Mouse (Mus musculus) activated CD4-positive, CD25-positive, alpha-beta regulatory T cell, adult 4 months (primary cell): ENCODE data around the gene Megf8. TPM values are rescaled to one million over a fixed set of nuclear protein-coding genes. Genes with fewer than 3 reads are reported as not detected.
"Not testable (repeated sequence)": the region's sequence is repeated elsewhere in the genome, so short reads cannot be mapped to it uniquely, and the experiment has no call there.

ENCODE experiments used
- ATAC-seq: one replicate; pipeline ENCODE4 v1.8.0; 2017
- polyA plus RNA-seq, 2 experiments: library from polyadenylated mRNA; unstranded; fragments of 100-300 nt; shearing (Covaris generic); gene quantifications; one replicate each; pipeline ENCODE4 v1.2.1; 2017

Gene Megf8
- polyA plus RNA-seq, 2 experiments from 2014 or later, result 0.03 TPM; not detected in 1

- no peak for ATAC-seq
Measured at GRCm38 (mm10) chr7:25384318-25384717, 67.4 kb downstream of the Megf8 start.

DNA sequence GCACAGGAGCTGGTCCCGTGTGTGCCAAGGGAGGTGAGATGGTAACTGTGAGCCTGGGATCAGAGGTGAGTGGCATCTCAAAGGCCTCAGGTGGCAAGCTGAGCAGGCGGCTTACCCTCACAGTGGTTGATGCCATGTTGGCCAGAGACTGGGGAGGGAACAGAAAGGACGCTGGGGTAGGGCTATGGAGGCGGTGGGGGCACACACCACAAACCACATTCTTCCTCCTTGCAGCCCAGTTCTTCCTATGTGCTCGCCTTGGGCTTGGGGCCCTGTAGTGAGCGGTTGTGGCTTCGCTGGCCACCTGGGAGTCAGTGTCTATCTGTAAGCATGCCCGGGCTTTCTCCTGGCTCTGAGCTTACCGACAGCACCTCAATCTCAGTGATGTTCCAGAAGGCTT is 67.9 kb downstream of the Megf8 start:
- no peak for ATAC-seq

- no peak for ATAC-seq
Measured at GRCm38 (mm10) chr7:25385259-25385658, 68.3 kb downstream of the Megf8 start.

- ATAC-seq, result peak; percentile 90
Measured at GRCm38 (mm10) chr7:25385850-25386555, 69.0 kb downstream of the Megf8 start.

- ATAC-seq, result no peak
Measured at GRCm38 (mm10) chr7:25387811-25388440, 71.0 kb downstream of the Megf8 start.

DNA sequence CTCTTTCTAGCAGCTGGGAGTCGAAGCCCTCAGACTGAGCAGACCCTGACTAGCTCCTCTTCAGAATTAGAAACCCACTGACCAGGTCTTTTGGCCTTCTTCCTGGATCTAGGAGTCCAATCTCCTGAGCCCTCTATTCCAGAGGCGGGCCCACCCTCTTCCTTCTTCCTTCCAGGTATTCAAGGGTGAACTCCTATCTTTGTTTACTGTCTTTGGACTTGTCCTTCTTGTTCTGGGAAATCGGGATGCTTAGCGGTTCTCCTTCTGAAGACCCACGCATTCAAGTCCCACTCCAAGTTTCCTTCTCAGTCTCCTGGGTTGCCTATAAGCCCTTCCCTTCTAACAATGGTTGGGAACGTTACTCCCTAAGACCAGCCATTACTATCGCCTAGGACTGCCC is 72.0 kb downstream of the Megf8 start:
- ATAC-seq, result no peak

DNA sequence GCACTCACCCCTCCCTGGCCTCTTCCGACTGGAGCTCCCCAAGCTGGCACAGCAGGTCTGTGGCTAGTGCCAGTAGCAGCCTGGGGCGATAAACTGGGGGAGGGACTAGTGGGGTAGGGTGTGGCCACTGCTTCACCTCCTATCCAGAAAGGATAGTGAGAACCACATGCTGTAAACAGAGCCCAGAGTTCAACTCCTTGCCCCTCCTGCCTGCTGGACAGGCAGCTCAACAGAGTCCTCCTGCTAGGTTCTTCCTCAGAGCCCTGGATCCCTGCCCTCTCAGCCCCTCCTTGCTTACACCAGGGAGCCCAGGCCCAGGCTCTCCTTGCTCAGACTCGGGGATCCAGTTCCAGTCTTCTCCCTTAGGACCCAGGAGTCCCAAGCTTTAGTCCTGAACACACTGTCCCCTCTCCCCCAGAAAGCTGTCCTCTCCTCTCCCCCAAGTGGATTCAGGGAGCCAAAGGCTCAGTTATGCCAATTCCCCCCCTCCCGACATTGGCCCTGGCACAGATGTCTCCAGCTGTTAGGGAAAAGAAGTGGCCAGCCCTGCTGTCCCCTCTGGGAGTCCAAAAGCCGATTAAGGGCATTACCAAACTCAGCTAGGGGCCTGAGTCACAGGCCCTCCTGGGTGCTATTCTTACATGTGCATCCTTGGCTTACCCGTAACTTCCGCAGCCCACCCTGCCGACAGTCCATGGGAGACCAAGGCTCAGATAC is 73.2 kb downstream of the Megf8 start:
- no peak for ATAC-seq

DNA sequence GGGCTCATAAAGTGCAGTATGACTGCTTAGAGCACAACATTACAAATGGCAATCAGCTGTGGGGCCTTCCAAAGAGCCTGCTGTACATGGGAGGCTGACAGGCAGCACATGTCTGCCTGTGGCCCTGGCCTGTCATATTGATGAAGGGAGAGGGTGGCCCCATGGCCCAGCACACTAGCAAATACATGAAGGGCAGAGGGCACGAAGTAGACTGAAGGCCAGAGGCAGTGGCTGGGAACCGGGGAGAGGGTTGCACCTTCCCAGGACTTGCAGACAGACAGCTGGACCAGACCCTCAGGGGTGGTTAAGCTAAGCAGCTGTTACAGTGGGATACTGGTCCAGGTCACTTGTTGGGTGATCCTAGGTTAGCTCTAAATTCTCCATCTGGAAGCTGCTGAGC is 74.0 kb downstream of the Megf8 start:
- no peak for ATAC-seq

GRCm38 (mm10) chr7:25391856-25392453 is 75.0 kb downstream of the Megf8 start:
- ATAC-seq, result no peak

- no peak for ATAC-seq
Measured at GRCm38 (mm10) chr7:25392851-25393250, 75.9 kb downstream of the Megf8 start.

DNA sequence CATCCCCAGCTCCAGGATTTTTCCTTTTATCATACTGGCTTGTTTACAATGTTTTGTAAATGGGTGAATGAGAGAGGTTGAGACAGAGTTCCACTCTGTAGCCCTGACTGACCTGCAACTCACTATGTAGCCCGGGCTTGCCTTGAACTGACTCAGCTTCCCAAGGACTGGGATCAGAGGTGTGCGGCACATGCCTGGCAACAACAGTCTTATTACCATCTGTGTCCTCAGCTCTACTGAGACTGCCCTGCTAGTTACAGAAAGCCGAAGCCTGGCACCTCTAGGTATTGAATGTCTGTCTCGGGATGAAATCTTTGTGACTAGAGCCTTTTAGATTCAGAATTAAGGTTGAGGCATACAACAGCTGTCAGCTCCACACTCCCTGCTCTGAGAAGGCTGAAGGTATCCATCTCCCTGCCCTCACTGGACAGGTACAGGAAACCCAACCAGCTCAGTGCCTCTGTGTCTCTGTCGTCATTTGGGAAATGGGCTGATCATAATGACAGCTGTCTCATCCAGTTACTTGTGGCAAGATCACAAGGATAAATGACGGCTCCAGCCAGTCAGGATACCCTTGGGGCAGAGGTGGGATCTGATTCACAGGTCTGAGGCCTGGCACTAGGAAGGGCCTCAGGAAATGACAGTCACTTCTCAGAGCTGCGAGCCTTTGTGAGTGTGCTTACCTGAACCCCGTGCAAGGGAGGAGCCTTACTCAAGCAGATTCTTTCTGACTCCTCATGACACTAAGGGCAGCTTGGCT is 76.7 kb downstream of the Megf8 start:
- no peak for ATAC-seq

DNA sequence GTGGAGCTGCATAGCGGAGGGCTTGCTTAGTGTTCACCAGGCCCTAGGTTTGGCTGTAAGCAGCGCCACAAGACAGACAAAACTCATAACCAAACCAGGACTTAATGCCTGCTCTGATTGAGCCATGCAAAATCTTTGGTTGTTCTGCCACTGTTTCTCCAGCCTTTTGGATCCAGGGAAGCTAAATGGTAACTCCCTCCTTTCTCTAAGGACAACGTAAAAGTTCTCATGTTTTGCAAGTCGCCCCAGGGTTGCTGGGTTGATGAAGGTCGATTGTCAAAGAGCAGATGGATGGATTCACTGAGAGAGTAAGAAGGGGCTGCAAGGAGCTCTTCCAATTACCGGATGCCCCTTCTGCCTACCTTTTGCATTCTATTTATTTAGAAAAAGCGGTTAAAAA is 77.8 kb downstream of the Megf8 start:
- no peak for ATAC-seq

GRCm38 (mm10) chr7:25395186-25395557 is 78.2 kb downstream of the Megf8 start:
- ATAC-seq, result peak; percentile 15

- peak; percentile 97 for ATAC-seq
Measured at GRCm38 (mm10) chr7:25395558-25396521, 78.9 kb downstream of the Megf8 start.

GRCm38 (mm10) chr7:25396621-25397020 is 79.7 kb downstream of the Megf8 start:
- no peak for ATAC-seq

GRCm38 (mm10) chr7:25398610-25399009 is 81.6 kb downstream of the Megf8 start, which contains the start of gene Lipe:
Lipe (minus strand) TSS chr7:25398710.
- ATAC-seq, result no peak

DNA sequence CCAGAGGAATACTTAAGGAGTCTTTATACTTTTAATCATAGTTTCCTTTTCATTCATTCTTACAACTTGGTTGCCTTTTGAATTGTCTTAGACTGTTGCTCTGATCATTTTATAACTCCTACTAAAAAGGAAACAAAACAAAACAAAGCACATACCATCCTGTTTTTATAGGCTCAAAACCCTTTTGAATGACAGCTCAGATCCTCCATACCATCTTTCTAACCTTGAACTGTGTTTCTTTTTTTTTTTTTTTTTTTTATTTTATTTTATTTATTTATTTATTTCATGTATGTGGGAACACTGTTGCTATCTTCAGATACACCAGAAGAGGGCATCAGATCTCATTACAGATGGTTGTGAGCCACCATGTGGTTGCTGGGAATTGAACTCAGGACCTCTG is 82.1 kb downstream of the Megf8 start:
- not testable (repeated sequence) for ATAC-seq

DNA sequence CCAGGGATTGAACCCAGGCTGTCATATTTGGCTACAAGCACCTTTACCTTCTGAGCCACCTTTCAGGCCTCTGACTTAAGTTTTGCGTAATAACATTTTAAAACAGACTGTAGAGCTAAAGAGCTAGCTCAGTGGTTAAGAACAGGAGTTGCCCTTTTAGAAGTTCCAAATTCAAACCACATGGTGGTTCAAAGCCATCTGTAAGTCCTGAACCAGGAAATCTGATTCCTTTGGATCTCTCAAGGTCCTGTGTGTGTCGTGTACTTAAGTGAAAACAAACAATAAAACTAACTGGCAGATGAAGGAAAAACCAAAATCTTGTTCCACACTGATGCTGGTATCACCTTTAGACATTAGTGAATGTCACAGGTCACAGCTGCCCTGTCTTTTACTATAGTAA is 84.6 kb downstream of the Megf8 start:
- ATAC-seq, result no peak

DNA sequence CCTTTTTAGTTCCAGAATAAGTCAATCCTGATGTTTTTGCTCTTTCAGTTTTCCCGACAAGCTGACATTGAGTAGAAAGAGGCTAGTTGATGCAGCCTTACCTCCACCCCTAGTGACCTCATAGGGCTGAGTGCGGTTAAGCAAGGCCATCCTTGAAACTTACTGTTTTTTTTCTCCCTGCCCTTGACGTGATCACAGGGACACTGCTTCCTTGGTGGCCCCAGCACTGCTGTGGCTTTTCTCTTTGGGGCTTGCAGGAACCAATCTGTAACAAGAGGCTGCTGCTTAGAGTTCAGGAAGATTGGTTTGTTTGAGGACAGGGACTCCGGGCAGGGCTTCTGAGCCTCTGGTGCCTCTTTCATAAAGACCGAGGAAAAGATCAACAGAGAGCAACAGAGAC is 85.0 kb downstream of the Megf8 start:
- no peak for ATAC-seq

- ATAC-seq, result peak; percentile 28
Measured at GRCm38 (mm10) chr7:25402671-25403101, 85.7 kb downstream of the Megf8 start.

DNA sequence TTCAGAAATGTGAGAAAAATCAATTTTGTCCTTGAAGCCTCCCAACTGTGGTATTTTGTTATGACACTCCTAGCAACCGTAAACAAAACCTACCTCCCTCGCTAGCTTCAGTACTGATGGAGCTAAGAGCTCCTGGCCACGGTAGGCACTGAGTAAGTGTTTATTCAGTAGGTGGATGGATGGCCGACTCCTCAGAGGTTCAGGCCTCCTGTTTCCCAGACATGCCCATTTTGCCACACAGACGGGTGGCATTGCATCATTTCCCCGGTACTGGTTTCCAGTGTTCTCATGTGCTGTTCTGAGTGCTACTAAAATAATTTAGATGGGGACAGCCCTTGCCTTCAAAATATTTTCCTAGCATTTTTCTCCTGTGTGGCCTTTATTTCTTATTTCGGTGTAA is 89.5 kb downstream of the Megf8 start:
- no peak for ATAC-seq
